Mouse (Mus musculus): ENCODE data around the gene Asah2.
"Not testable (repeated sequence)": the region's sequence is repeated elsewhere in the genome, so short reads cannot be mapped to it uniquely, and the experiment has no call there.

The Asah2 gene

GRCm38 (mm10) chr19:32107771-32108306 lies at the start of gene Asah2:
Gene Asah2, minus strand, starts transcription at chr19:32108211.
- CTCF ChIA-PET = no interaction called here

GRCm38 (mm10) chr19:32157045-32157444 lies 49.0 kb upstream of the Asah2 start:
- CTCF ChIA-PET = no interaction called here

- CTCF ChIA-PET = no interaction called here
Observed at GRCm38 (mm10) chr19:32152529-32152928, 44.5 kb upstream of the Asah2 start.

GRCm38 (mm10) chr19:32148710-32149109 lies 40.7 kb upstream of the Asah2 start:
- CTCF ChIA-PET = no interaction called here

- CTCF ChIA-PET = no interaction called here
Observed at GRCm38 (mm10) chr19:32142383-32142782, 34.4 kb upstream of the Asah2 start.

- CTCF ChIA-PET = no interaction called here
Observed at GRCm38 (mm10) chr19:32138361-32139088, 30.5 kb upstream of the Asah2 start.

GRCm38 (mm10) chr19:32137904-32138303 lies 29.9 kb upstream of the Asah2 start:
- CTCF ChIA-PET = no interaction called here

- CTCF ChIA-PET = no interaction called here
Observed at GRCm38 (mm10) chr19:32136888-32137625, 29.0 kb upstream of the Asah2 start.

- CTCF ChIA-PET = not testable (repeated sequence)
Observed at GRCm38 (mm10) chr19:32131707-32132488, 23.9 kb upstream of the Asah2 start.

- CTCF ChIA-PET = no interaction called here
Observed at GRCm38 (mm10) chr19:32129281-32129680, 21.3 kb upstream of the Asah2 start.

GRCm38 (mm10) chr19:32127180-32127850 lies 19.3 kb upstream of the Asah2 start:
- CTCF ChIA-PET = interaction anchor here (0.7 kb wide), 1 partner anchor 49 kb away, joined by 3 read pairs; no protein-coding TSS in a partner anchor

GRCm38 (mm10) chr19:32124155-32124554 lies 16.1 kb upstream of the Asah2 start:
- CTCF ChIA-PET = no interaction called here

- CTCF ChIA-PET = interaction anchor here (0.7 kb wide), 1 partner anchor 249 kb away, joined by 3 read pairs; no protein-coding TSS in a partner anchor
Observed at GRCm38 (mm10) chr19:32123196-32123595, 15.2 kb upstream of the Asah2 start.

- CTCF ChIA-PET = interaction anchor here (0.5 kb wide), 1 partner anchor 10 kb away, joined by 3 read pairs; no protein-coding TSS in a partner anchor
Observed at GRCm38 (mm10) chr19:32120798-32121197, 12.8 kb upstream of the Asah2 start.

- CTCF ChIA-PET = interaction anchor here (0.7 kb wide), 1 partner anchor 874 kb away, joined by 4 read pairs; no protein-coding TSS in a partner anchor
Observed at GRCm38 (mm10) chr19:32119666-32120065, 11.7 kb upstream of the Asah2 start.

GRCm38 (mm10) chr19:32118496-32118895 lies 10.5 kb upstream of the Asah2 start:
- CTCF ChIA-PET = no interaction called here

GRCm38 (mm10) chr19:32117484-32118018 lies 9.5 kb upstream of the Asah2 start:
- CTCF ChIA-PET = interaction anchor here (0.6 to 0.7 kb wide), 3 partner anchors 110 to 1085 kb away, joined by 3 to 10 read pairs (median 6); no protein-coding TSS in a partner anchor

- CTCF ChIA-PET = interaction anchor here (0.6 to 0.7 kb wide), 4 partner anchors 12 to 1869 kb away, joined by 3 to 7 read pairs (median 4); no protein-coding TSS in a partner anchor
Observed at GRCm38 (mm10) chr19:32111866-32112790, 4.1 kb upstream of the Asah2 start.

GRCm38 (mm10) chr19:32106750-32107149 lies 1.3 kb downstream of the Asah2 start:
- CTCF ChIA-PET = no interaction called here

GRCm38 (mm10) chr19:32104217-32104616 lies 3.8 kb downstream of the Asah2 start:
- CTCF ChIA-PET = no interaction called here
